Mouse (Mus musculus): ENCODE results near the gene Myo18a. TPM values are rescaled to one million over a fixed set of nuclear protein-coding genes. Genes with fewer than 3 reads are reported as not detected.

Gene Myo18a
- polyA plus RNA-seq (2012; ENCODE audit: low replicate concordance): 34.4 and 63.7 TPM in 2 replicates

DNA sequence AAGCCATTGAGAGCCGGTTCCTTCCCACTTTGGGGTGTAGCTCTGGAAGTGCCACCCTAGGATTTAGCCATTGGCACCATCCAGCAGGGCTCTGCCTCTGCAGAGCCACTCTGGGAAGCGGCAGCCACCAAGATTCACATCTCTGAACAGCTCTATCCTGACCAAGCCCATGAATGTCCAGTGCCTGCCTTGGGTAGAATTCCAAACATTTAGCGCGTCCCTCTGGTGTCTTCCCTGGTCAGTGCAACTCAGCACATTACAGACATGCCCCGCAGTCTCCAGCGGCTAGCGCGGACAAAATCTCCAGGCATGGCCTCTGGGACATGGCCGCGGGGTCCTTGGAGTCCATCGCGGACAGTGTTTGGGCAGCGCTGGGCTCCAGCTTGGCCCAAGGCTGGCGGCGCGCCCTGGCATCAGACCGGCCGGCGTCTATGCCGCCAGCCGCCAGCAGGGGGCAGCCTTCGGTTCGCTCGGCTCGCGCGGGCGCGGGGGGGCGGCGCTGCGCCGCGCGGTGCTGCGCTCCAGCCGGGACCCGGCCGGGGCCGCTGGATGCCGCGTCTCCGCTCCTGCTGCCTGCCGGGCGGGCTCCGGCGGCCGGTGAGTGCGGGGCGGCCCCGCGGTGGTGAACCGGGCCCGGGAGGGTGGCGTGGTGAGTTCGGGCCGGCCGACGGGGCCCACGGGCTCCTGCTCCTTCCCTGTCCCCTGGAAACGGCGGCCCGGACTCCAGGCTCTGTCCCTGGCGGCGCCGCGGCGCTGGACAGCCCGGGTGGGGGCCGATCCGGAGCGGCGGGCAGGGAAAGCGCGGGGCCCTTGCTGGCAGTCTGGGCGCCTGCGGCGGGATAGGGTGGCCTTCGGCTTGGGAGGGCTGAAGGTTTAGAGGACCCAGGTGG lies at the start of gene Myo18a:
TSS of gene Myo18a (plus strand) at position 464 of the 890 bp plus-strand sequence.

DNA sequence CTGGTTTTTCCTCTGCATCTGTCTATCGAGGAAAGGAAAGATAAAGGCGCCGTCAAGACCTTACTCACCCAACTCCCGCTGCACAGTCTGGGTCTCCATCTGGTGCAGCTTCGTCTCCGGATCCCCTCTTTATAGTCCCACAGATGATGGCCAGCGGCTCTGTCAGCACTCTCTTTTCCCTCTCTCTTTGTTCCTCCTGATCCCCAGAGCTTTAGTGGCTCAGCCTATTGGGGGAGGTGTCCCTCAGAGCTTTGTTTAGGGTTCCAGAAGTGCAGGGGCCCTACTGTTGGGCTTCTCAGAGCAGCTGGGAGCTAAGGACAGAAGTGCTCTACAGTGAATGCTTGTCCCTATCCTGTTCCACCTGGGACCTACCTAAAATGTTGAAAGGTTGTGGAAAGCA lies 37.9 kb upstream of the Myo18a start, which contains the start of gene Cryba1:
TSS of gene Cryba1 (minus strand) at position 101 of the 400 bp plus-strand sequence.

DNA sequence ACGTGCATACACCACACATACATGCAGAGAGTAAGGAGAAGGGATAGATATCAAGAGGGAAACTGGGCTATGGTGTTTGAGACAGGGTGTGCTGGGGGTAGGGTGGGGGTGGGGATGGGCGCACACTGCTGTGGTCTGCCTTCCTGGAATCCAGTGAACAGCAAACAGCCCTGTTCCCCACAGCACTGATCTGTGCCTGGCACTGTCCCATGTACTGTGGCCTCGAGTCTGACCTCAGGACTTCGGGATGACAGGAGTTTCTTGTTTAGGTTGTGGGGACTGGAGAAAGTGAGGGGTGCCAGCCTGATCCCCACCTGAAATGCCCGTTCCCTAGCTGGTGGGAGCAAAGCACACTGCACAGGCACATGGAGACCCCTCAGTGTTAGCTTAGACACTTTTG lies 24.7 kb downstream of the Myo18a start, which contains the start of gene Gm10277:
TSS of gene Gm10277 (minus strand) at position 41 of the 400 bp plus-strand sequence.

DNA sequence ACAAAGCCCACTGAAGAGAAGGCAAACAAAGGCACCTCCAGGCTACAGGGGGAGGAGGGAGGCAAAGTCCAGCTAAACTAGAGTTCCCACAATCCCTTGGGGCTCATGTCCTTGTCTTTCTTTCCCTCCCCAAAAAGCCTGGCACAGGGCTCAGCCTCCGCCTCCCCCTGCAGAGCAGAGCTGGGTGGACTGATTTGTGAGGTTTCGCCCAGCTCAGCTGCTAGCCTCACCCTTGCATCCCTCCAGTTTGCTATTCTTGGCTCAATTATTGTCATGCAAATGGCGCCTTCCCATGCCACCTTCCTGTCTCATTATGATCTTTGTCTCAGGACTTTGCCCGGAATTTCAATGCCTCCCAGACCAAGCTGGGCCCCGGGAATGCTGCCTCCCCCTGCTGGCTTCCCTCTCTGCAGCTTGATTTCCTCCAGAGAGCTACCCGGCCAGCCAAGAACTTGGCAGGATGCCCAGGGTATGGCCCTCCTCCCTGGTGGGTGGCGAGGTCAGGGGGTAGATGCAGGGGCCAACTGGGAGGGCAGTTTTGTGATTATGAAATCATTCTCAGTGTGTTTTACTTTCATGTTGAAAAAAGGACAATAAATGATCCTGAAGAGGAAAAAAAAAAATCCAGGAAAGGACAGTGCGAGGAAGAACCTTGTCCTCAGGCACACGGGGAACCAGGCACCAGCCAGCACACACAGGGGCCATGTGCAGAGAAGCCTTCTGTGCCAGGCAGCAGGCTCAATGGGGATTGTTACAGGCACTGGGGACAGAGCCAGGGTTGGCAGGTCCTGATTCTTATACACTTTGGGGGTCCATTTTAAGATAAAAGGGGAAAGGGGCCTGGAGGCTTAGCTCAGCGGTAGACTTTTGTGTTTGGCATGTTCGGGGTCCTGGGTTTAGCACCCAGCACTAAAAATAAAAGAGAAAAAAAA lies 131.0 kb downstream of the Myo18a start, which contains the start of gene Pipox:
TSS of gene Pipox (minus strand) at position 310 of the 932 bp plus-strand sequence.

Other genes with a start within 250 kb of the Myo18a start
- gene Abhd15, start 248.1 kb upstream of the Myo18a start, polyA plus RNA-seq (2012; ENCODE audit: low replicate concordance): 2.0 and 2.8 TPM in 2 replicates
- gene Trp53i13, start 247.3 kb upstream of the Myo18a start, polyA plus RNA-seq (2012; ENCODE audit: low replicate concordance): 16.1 and 22.4 TPM in 2 replicates
- gene Gm10392, start 244.0 kb upstream of the Myo18a start, polyA plus RNA-seq (2012; ENCODE audit: low replicate concordance): 0.10 TPM in 1 of 2 replicates, not detected in the other
- 3.7 TPM in 2 replicates for gene Taok1, start 155.4 kb upstream of the Myo18a start, polyA plus RNA-seq (2012; ENCODE audit: low replicate concordance)
- 25.9 and 37.8 TPM in 2 replicates for gene Nufip2, start 77.1 kb upstream of the Myo18a start, polyA plus RNA-seq (2012; ENCODE audit: low replicate concordance)
- gene Cryba1, start 38.0 kb upstream of the Myo18a start, polyA plus RNA-seq (2012; ENCODE audit: low replicate concordance): not detected in 2 replicates
- not detected in 2 replicates for gene Gm10277, start 24.5 kb downstream of the Myo18a start, polyA plus RNA-seq (2012; ENCODE audit: low replicate concordance)
- not detected in 2 replicates for gene Pipox, start 130.8 kb downstream of the Myo18a start, polyA plus RNA-seq (2012; ENCODE audit: low replicate concordance)
- gene Sez6, start 167.6 kb downstream of the Myo18a start, polyA plus RNA-seq (2012; ENCODE audit: low replicate concordance): not detected in 2 replicates
- gene Phf12, start 219.5 kb downstream of the Myo18a start, polyA plus RNA-seq (2012; ENCODE audit: low replicate concordance): 131 and 144 TPM in 2 replicates

Data from leukemia stem cell, adult 10-12 weeks (primary cell).